Mouse (Mus musculus): ENCODE data around the gene Gm11937.
"Not testable (repeated sequence)": the region's sequence is repeated elsewhere in the genome, so short reads cannot be mapped to it uniquely, and the experiment has no call there.

The Gm11937 gene

GRCm38 (mm10) chr11:99610089-99610488, at the start of gene Gm11937:
Gene Gm11937, minus strand, starts transcription at chr11:99610189.
- not testable (repeated sequence) for DNase-seq

GRCm38 (mm10) chr11:99659256-99659655, 49.3 kb upstream of the Gm11937 start:
- no peak for DNase-seq

DNA sequence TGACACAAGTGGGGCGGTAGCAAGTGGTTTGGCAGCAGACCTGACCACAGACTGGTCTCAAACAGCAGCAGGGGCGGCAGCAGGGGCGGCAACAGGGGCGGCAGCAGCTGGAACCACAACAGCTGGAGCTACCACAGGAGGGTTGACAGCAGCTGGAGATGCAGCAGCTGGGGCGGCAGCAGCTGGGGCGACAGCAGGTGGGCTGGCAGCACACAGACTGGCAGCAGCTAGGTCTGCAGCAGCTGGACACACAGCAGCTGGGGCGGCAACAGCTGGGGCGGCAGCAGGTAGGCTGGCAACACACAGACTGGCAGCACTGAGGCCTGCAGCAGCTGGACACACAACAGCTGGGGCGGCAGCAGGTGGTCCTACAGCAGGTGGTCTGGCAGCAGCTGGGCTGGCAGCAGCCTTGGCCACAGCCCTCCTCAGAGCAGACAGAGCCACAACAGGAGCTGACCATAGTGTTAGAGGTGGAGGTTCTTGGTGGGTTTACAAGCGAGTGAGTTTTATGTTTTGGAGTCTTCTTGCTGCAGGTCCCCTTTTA, 48.5 kb upstream of the Gm11937 start, which contains the start of gene Gm11563:
Gm11563 (minus strand) TSS at position 494 of the 544 bp plus-strand sequence.
- DNase-seq, result not testable (repeated sequence)

- no peak for DNase-seq
Measured at GRCm38 (mm10) chr11:99657051-99657450, 47.1 kb upstream of the Gm11937 start.

GRCm38 (mm10) chr11:99650136-99650535, 40.1 kb upstream of the Gm11937 start, which contains the start of gene Gm11555:
Gene Gm11555, minus strand, starts transcription at chr11:99650236.
- DNase-seq, result no peak

- no peak for DNase-seq
Measured at GRCm38 (mm10) chr11:99646444-99646843, 36.5 kb upstream of the Gm11937 start.

DNA sequence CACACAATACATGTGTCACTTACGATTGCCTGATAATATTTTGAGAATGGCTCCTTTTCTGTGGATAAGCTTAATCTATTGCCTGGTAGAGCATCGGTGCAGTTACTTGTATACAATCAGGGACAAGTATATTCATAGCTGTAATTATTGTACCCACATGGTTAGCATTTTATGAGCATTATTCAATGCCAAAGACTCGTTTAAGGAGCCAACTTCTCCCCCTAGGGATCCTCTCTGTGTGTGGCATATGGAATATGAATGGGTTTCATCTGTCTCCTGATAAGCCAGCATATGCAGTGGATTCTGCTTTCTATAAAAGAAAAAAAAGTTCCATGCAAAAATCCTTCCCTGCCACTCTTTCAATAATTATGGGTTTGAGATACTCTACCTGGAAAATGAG, 34.4 kb upstream of the Gm11937 start:
- no peak for DNase-seq

- DNase-seq, result not testable (repeated sequence)
Measured at GRCm38 (mm10) chr11:99643635-99644139, 33.7 kb upstream of the Gm11937 start, which contains the start of gene Krtap4-7. Gene Krtap4-7, minus strand, starts transcription at chr11:99644089.

GRCm38 (mm10) chr11:99640926-99641325, 30.9 kb upstream of the Gm11937 start:
- no peak for DNase-seq

GRCm38 (mm10) chr11:99637086-99637485, 27.1 kb upstream of the Gm11937 start:
- no peak for DNase-seq

- DNase-seq, result no peak
Measured at GRCm38 (mm10) chr11:99634653-99635134, 24.7 kb upstream of the Gm11937 start, which contains the start of gene Krtap4-2. Gene Krtap4-2, minus strand, starts transcription at chr11:99635084.

- DNase-seq, result no peak
Measured at GRCm38 (mm10) chr11:99633293-99633692, 23.3 kb upstream of the Gm11937 start.

DNA sequence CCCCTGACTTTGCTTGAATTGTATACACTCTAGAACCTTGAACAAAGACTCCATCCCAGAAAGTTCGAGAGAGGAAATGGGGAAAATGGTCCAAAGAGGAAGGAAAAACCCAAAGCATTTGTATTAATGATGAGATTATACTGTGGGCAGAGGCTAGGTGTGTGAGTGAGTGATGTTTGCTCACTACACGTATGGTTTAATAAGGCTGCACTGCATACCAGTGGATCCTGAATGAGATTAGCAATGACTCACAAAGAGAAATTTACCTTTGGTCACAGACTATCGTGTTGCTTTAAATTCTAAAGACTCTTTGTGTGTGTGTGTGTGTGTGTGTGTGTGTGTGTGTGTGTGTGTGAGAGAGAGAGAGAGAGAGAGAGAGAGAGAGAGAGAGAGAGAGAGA, 20.9 kb upstream of the Gm11937 start:
- DNase-seq, result no peak

GRCm38 (mm10) chr11:99628138-99628537, 18.1 kb upstream of the Gm11937 start, which contains the start of gene Krtap4-1:
Gene Krtap4-1, minus strand, starts transcription at chr11:99628238.
- DNase-seq, result no peak

GRCm38 (mm10) chr11:99620335-99620734, 10.3 kb upstream of the Gm11937 start, which contains the start of gene Gm11562:
Gene Gm11562, minus strand, starts transcription at chr11:99620435.
- DNase-seq, result no peak

- DNase-seq, result no peak
Measured at GRCm38 (mm10) chr11:99614796-99615363, 4.9 kb upstream of the Gm11937 start, which contains the start of gene Krtap2-4. Gene Krtap2-4, minus strand, starts transcription at chr11:99614846.

GRCm38 (mm10) chr11:99609126-99609525, 863 bp downstream of the Gm11937 start:
- peak; percentile 13 for DNase-seq

GRCm38 (mm10) chr11:99603208-99603607, 6.8 kb downstream of the Gm11937 start, which contains the start of gene Gm11938:
Gene Gm11938, minus strand, starts transcription at chr11:99603308.
- DNase-seq, result not testable (repeated sequence)

- not testable (repeated sequence) for DNase-seq
Measured at GRCm38 (mm10) chr11:99597742-99598141, 12.2 kb downstream of the Gm11937 start, which contains the start of gene Krtap9-3. Gene Krtap9-3, minus strand, starts transcription at chr11:99598105.

- DNase-seq, result no peak
Measured at GRCm38 (mm10) chr11:99590981-99591380, 19.0 kb downstream of the Gm11937 start, which contains the start of gene Krtap1-3. Gene Krtap1-3, minus strand, starts transcription at chr11:99591339.

GRCm38 (mm10) chr11:99585096-99585495, 24.9 kb downstream of the Gm11937 start:
- no peak for DNase-seq

GRCm38 (mm10) chr11:99583245-99583704, 26.7 kb downstream of the Gm11937 start, which contains the start of gene Krtap1-4:
Gene Krtap1-4, minus strand, starts transcription at chr11:99583654.
- no peak for DNase-seq

GRCm38 (mm10) chr11:99581564-99581963, 28.4 kb downstream of the Gm11937 start:
- no peak for DNase-seq
